Mouse (Mus musculus) small intestine, adult 2 months (tissue): ENCODE measurements around the gene Ppp1r10.

Experiments used
- CTCF ChIP-seq: fragments of 200-500 bp; IDR thresholded peaks from 2 replicates; pipeline ENCODE4 v1.5.1; 2012; ENCODE audit warnings: low read depth, mild to moderate bottlenecking, control low read depth, inconsistent platforms, low read length, moderate library complexity, mixed read lengths; ENCODE audit not compliant: insufficient replicate concordance, insufficient read length; ENCODE audit errors: extremely low read depth
- POLR2A ChIP-seq: fragments of 200-500 bp; IDR thresholded peaks from 2 replicates; pipeline ENCODE4 v1.6.1; 2012; ENCODE audit warnings: low read depth, mild to moderate bottlenecking, control low read depth, inconsistent platforms, low read length, moderate library complexity

GRCm38 (mm10) chr17:35929534-35929933 lies 13.3 kb downstream of the Ppp1r10 start:
- TF ChIP-seq CTCF (no peak), POLR2A (no peak)
